Mouse (Mus musculus) heart, embryonic 11.5 days (tissue): ENCODE data around the gene Wdr44. TPM values are rescaled to one million over a fixed set of nuclear protein-coding genes. Genes with fewer than 3 reads are reported as not detected.
A peak's percentile ranks its signal among the peaks of the same experiment; 100 is the strongest.

Source experiments
- ATAC-seq: fragments of 200-750 bp; cut with Nextera tagmentation; replicated peaks from 2 replicates; pipeline ENCODE4 v1.8.0; 2017; ENCODE audit warnings: moderate library complexity; ENCODE audit not compliant: insufficient number of reproducible peaks, low FRiP score, low TSS enrichment
- H3K27ac ChIP-seq: fragments of 300-500 bp; sonication (generic); 2 replicates; pipeline ENCODE4 v1.5.1; 2014; ENCODE audit warnings: mild to moderate bottlenecking, low read depth, low read length
- H3K27me3 ChIP-seq: fragments of 300-500 bp; sonication (generic); 2 replicates; pipeline ENCODE4 v1.6.1; 2014; ENCODE audit warnings: mild to moderate bottlenecking, low read length, mixed read lengths; ENCODE audit not compliant: control insufficient read depth, insufficient read depth
- H3K36me3 ChIP-seq: fragments of 300-500 bp; sonication (generic); 2 replicates; pipeline ENCODE4 v1.6.1; 2014; ENCODE audit warnings: mild to moderate bottlenecking, low read length, moderate library complexity, mixed read lengths; ENCODE audit not compliant: control insufficient read depth, insufficient read depth
- H3K4me1 ChIP-seq: fragments of 300-500 bp; sonication (generic); 2 replicates; pipeline ENCODE4 v1.6.1; 2014; ENCODE audit warnings: low read length; ENCODE audit not compliant: control insufficient read depth, insufficient read depth
- H3K4me2 ChIP-seq: fragments of 300-500 bp; sonication (generic); 2 replicates; pipeline ENCODE4 v1.6.1; 2014; ENCODE audit warnings: mild to moderate bottlenecking, moderate library complexity
- H3K4me3 ChIP-seq: fragments of 300-500 bp; sonication (generic); 2 replicates; pipeline ENCODE4 v1.5.1; 2014; ENCODE audit warnings: low read depth, low read length
- H3K9ac ChIP-seq: fragments of 300-500 bp; sonication (generic); 2 replicates; pipeline ENCODE4 v1.6.1; 2014; ENCODE audit warnings: mild to moderate bottlenecking, low read depth, low read length, moderate library complexity
- H3K9me3 ChIP-seq: fragments of 300-500 bp; sonication (generic); replicated peaks from 2 replicates; pipeline ENCODE4 v1.6.1; 2016; ENCODE audit warnings: low read length; ENCODE audit not compliant: control insufficient read depth
- WGBS: fragments of 180-500 bp; shearing (Covaris S2); extraction: QIAGEN DNeasy Blood & Tissue Kit; methylation state at CpG from one replicate; pipeline ENCODE4 v1.1.7; 2014; ENCODE audit not compliant: insufficient replicate concordance; 5-methylcytosine and 5-hydroxymethylcytosine counted together
- polyA plus RNA-seq: library from polyadenylated mRNA; unstranded; fragments of >200 nt; fragmentation: Nextera tagmentation; extraction: Ambion mirVana; gene quantifications from 2 replicates; pipeline ENCODE4 v1.2.1, GENCODE M21; 2014

The Wdr44 gene
- polyA plus RNA-seq, result 6.6 and 7.7 TPM in 2 replicates

DNA sequence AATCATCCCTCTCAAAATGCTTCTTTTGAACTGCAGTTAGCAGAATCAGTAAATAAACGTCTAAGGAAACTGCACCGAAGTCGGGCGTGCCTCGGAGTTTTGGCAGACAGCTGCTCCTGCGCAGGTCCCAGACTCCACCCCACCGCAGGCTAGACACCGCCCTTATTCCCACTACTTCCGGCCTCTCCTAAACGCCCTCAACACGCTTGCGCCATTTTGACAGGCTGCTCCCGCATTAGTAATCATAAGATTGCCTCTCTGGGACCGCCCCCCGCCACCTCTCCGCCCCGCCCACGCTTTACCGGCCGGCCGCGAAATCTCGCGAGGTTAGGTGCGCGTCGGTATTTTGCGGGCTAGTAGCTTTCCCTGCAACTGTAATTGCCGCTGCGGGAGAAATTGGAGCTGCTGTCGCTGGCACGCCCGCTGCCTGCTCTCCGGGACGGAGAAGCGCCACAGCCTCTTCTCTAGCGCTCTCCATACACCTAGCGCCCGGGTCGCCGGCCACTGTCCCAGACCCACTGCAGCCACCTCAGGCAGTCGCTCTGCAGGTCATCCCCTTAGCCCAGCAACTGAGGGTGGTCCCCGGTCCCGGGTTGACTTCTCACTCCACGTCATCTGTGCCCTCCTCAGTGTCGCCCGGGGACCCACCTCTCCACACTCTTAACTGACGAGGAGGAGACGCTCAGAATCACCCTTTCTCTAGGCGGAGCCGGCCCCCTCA is at the start of gene Wdr44:
TSS of gene Wdr44 (plus strand) at position 330 of the 721 bp plus-strand sequence.
- no peaks in the 10 kb centered on the region for H3K36me3 ChIP-seq
- peak within 1 kb of the TSS; percentile 72 for H3K9ac ChIP-seq
- peak within 1 kb of the TSS; percentile 86 for H3K27ac ChIP-seq
- H3K4me2 ChIP-seq, result peak within 1 kb of the TSS; percentile 64
- H3K27me3 ChIP-seq, result no peaks in the 10 kb centered on the region
- WGBS, result 6% methylated on average over 51 of the region's 51 CpGs
- peak; percentile 98 for ATAC-seq
- no peaks in the 10 kb centered on the region for H3K4me1 ChIP-seq
- no peaks in the 10 kb centered on the region for H3K9me3 ChIP-seq
- H3K4me3 ChIP-seq, result peak within 1 kb of the TSS; percentile 64

DNA sequence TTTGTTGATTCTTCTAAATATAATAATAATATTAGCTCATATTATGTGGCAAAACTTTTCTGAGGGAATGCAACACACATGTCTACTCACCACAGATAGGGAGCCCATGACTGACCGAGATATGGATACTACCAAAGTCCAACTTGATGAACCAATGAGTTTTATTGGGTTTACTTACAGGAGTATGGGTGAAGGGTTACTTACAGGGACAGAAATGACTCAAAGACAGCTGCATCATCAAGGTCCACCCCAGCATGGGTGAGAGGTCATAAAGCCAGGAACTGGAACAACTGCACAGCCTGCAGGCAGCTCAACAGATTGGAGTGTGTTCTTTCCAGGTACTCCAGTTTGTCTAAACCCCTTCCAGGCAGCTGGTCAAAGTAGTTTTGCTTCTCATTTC is 44.5 kb upstream of the Wdr44 start:
- Histone ChIP-seq H3K27ac (no peak overlapping the region), H3K4me1 (no peaks in the 10 kb centered on the region), H3K9ac (no peak overlapping the region), H3K27me3 (no peaks in the 10 kb centered on the region), H3K36me3 (no peaks in the 10 kb centered on the region), H3K4me3 (no peak overlapping the region), H3K4me2 (no peak overlapping the region), H3K9me3 (no peaks in the 10 kb centered on the region)
- ATAC-seq, result no peak
- 82% methylated on average over 1 of the region's 1 CpGs for WGBS

DNA sequence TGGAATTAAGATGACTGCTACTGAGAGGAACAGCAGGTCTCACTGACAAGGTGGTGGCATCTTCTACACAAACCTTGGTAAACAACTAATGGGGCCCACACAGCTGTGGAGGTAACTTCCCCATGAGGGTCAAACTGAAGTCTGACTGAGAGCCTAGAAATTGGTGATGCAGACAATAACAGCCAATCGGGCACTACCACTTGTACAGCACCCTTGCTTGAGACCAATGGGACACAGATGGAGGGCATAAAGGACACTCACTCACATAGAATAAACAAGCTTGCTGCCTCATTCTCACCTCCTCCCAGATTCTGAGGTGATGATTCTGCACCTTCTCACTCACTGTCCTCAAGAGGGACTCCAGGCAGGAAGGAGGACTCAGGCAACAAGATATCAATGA is 30.6 kb upstream of the Wdr44 start:
- H3K4me3 ChIP-seq, result no peak overlapping the region
- no peaks in the 10 kb centered on the region for H3K36me3 ChIP-seq
- no peak overlapping the region for H3K27ac ChIP-seq
- H3K4me1 ChIP-seq, result no peaks in the 10 kb centered on the region
- H3K9me3 ChIP-seq, result no peaks in the 10 kb centered on the region
- H3K4me2 ChIP-seq, result no peak overlapping the region
- WGBS, result 83% methylated on average over 1 of the region's 1 CpGs
- H3K27me3 ChIP-seq, result no peaks in the 10 kb centered on the region
- no peak for ATAC-seq
- no peak overlapping the region for H3K9ac ChIP-seq

DNA sequence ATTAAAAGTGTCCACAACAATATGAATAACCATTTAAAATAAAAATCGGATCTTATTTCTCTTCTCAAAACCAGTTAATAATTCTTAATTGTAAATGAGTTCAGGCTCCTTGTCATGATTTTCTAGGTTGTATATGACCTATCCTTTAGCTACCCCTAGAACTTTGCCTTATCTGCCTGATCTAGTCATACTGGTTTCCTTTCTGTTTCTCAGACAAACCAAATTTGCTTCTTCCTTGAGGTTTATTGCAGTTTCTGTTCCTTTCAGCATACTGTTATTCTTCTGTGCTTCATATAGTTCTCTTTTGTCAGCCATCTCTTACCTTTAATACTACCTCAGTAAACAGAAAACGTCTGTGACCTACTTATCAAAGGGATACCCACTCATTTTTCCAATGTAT is 19.7 kb upstream of the Wdr44 start:
- WGBS, result 73% methylated on average over 2 of the region's 2 CpGs
- ATAC-seq, result no peak
- Histone ChIP-seq H3K4me1 (no peaks in the 10 kb centered on the region), H3K36me3 (no peaks in the 10 kb centered on the region), H3K9me3 (no peaks in the 10 kb centered on the region), H3K4me3 (no peak overlapping the region), H3K27ac (no peak overlapping the region), H3K27me3 (no peaks in the 10 kb centered on the region), H3K9ac (no peak overlapping the region), H3K4me2 (no peak overlapping the region)

DNA sequence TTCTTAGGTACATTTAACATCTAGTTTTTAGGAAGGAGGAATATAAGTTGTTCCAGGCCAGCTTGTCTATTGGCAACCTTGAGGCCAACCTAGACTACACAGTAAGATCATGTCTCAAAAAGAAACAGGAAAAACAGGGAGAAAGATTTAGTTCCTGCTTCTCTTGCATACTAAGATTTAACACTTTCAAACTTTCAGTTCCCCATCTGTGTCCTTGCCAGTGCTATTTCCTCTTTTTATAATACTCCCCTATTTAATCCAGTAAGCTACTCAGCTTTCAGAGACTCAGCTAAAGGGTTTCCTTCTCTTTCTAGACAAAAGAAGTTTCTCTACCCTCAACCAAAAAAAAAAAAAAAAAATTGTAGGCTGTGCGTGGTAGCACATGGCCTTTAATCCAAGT is 17.4 kb upstream of the Wdr44 start:
- no peak for ATAC-seq
- Histone ChIP-seq H3K36me3 (no peaks in the 10 kb centered on the region), H3K9ac (no peak overlapping the region), H3K4me1 (no peaks in the 10 kb centered on the region), H3K9me3 (no peaks in the 10 kb centered on the region), H3K4me3 (no peak overlapping the region), H3K4me2 (no peak overlapping the region), H3K27me3 (no peaks in the 10 kb centered on the region), H3K27ac (no peak overlapping the region)
- 64% methylated on average over 1 of the region's 1 CpGs for WGBS

DNA sequence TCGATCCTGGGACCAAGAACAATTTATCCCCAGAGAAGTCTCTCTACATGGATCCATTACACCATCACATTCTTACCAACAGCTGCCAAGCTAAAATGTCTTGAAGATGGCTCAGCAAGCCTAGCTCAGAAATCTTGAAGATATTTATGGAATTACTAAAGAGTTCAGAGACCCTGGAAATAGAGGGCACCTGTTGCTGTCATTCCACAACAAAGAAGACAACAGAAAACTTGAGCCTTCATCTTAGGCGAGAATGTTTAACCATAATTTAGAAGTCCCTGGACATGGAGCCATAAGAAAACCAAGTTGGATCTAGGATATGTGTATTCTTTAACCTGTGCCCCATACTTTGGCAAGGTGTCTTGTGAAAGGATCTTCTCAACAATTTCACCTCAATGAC is 16.3 kb upstream of the Wdr44 start:
- H3K27ac ChIP-seq, result no peak overlapping the region
- no peaks in the 10 kb centered on the region for H3K27me3 ChIP-seq
- H3K4me3 ChIP-seq, result no peak overlapping the region
- H3K9me3 ChIP-seq, result no peaks in the 10 kb centered on the region
- H3K36me3 ChIP-seq, result no peaks in the 10 kb centered on the region
- ATAC-seq, result no peak
- WGBS, result 64% methylated on average over 2 of the region's 2 CpGs
- H3K9ac ChIP-seq, result no peak overlapping the region
- H3K4me2 ChIP-seq, result no peak overlapping the region
- no peaks in the 10 kb centered on the region for H3K4me1 ChIP-seq

DNA sequence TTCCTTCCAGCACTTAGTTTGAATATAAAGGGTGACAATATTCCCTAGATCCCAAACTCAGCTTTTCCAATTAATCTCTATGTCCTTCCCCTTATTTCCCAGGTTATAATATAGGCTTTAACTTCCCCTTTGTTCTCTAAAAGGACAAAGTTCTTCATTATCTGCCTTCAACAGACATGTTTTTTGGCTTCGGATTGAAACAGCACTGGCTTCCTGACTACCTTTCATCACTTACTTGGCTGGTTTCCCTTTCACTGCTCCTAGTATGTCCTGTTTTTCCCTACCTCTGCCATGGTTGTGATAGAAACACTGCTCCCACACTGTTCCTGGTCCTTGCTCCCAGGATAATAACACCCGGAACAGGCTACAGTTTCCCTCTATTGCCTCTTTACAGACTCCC is 15.3 kb upstream of the Wdr44 start:
- 45% methylated on average over 2 of the region's 2 CpGs for WGBS
- Histone ChIP-seq H3K4me1 (no peaks in the 10 kb centered on the region), H3K9ac (no peak overlapping the region), H3K27me3 (no peaks in the 10 kb centered on the region), H3K27ac (no peak overlapping the region), H3K36me3 (no peaks in the 10 kb centered on the region), H3K4me3 (no peak overlapping the region), H3K9me3 (no peaks in the 10 kb centered on the region), H3K4me2 (no peak overlapping the region)
- ATAC-seq, result no peak

DNA sequence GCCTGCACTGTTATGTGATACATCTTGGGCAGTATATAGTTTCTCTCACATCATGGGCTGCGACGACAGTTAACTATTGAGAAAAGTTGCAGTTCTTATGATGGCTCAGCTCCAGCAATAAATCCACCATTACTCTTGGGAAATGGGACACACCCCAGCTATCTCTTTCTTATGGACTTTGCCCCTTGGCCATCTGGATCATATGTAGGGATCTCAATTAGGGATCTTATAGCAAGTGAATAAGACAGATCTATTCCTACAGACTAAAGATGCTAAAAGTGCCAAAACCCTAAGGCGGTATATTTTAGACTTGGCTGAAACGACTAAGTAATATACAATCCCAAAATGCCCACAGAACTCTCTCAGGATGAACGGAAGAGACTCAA is 522 bp upstream of the Wdr44 start:
- Histone ChIP-seq H3K27ac (no peak overlapping the region), H3K4me1 (no peaks in the 10 kb centered on the region), H3K9ac (peak overlapping the region; percentile 46), H3K27me3 (no peaks in the 10 kb centered on the region), H3K4me3 (peak overlapping the region; percentile 64), H3K4me2 (peak overlapping the region; percentile 59), H3K36me3 (no peaks in the 10 kb centered on the region), H3K9me3 (no peaks in the 10 kb centered on the region)
- no peak for ATAC-seq
- 17% methylated on average over 5 of the region's 5 CpGs for WGBS
